Mouse (Mus musculus): ENCODE measurements around the gene Ffar4. TPM values are rescaled to one million over a fixed set of nuclear protein-coding genes. Genes with fewer than 3 reads are reported as not detected.

Ffar4 gene
- total RNA-seq (2015; ENCODE audit: low replicate concordance) (not detected in 2 replicates), total RNA-seq (2017; ENCODE audit: low replicate concordance) (not detected in 2 replicates)

DNA sequence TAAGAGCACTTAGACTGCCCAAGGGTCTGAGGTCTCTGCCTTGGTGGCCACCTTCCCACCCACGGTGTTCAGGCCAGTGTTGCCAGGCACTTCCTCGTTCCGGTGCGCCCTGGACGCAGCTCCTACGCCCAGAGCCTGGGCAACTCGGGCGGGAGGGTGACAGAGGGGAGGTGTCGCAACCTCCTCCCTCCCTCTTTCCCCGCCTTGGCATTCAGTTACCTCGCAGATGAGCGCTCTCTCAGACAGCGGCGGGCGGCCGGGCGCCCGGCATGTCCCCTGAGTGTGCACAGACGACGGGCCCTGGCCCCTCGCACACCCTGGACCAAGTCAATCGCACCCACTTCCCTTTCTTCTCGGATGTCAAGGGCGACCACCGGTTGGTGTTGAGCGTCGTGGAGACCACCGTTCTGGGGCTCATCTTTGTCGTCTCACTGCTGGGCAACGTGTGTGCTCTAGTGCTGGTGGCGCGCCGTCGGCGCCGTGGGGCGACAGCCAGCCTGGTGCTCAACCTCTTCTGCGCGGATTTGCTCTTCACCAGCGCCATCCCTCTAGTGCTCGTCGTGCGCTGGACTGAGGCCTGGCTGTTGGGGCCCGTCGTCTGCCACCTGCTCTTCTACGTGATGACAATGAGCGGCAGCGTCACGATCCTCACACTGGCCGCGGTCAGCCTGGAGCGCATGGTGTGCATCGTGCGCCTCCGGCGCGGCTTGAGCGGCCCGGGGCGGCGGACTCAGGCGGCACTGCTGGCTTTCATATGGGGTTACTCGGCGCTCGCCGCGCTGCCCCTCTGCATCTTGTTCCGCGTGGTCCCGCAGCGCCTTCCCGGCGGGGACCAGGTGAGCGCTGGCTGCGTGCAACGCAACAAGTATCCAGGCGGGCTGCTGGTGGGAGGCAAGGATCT, at the start of gene Ffar4:
TSS of gene Ffar4 (plus strand) at position 214 of the 901 bp plus-strand sequence.
- ATAC-seq (replicated peaks; ENCODE audit: low FRiP score, poor library complexity, severe bottlenecking): no peak

DNA sequence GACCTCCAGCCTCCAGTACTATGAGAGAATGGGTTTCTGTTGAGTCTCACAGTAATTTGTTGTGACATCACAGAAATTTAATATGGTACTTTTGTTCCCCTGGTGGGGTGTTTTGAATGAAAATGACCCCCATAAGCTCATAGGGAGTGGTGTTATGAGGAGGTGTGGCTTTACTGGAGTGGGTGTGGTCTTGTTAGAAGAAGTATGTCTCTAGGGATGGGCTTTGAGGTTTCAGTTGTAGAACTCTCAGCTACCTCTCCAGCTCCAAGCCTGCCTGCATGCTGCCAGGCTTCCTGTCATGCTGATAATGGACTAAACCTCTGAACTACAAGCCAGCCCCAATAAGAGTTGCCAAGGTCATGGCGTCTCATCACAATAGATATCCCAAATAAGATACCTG, 47.2 kb upstream of the Ffar4 start:
- ATAC-seq (replicated peaks; ENCODE audit: low FRiP score, poor library complexity, severe bottlenecking): no peak

DNA sequence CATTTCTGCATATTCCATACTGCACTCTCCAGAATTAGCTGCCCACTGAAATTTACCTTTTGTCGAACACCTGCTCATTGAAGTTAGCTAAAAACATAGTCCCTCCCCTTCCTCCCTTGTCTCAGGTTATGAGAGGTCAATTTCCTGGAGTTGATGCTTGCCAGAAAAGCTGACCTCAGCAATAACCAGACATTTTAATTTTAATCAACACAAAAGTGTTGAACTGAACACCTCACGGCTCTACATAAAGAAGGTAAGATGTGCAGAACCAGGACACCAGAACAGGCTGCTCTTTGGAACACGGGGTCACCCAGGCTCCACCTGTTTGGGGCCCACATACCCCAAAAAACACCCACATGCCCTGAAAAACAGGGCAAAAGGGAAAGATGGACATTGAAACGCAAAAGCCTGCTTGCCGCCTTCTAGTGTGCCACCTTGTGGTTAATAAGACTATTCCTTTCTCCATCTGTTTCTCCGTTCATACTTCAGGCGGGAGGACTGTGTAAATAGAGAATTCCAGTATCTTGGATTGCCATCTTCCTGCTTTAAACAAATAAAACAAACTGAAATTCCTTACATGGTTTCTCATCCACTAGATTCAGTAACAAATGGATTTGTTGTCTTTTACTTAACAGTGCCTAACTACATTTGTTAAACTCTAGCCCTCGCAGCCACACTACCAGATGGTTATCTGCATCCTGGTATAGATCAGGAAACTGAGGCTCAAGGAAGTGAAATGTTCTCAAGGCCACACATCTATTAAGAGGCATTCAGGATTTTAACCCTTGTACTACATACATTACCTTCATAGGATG, 43.4 kb upstream of the Ffar4 start:
- ATAC-seq (replicated peaks; ENCODE audit: low FRiP score, poor library complexity, severe bottlenecking): no peak

DNA sequence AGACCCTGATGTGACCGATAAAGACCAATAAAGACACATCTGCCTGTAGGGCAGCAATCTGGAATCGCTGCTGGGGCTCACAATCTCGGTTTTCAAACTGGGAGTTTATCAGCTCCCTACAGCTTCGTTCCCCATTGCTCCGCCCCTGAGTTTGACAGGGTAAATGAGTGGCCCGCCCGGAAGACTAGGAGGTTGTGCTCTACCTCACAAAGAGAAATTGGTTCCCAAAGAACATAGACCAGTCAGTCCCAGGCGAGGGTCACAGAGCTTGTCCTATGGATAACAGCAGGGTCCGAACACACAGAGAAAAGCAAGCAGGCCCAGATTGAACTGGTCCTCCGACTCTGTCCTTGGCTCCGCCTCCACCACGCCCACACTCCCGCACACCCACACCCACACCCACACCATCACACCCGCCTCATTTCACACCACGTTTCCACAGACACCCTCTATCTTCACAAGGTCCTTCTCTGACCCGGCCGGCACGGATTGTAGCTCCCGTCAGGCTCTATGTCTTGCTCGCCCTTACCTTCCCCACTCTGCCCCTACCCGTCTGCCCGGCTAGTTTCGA, 42.6 kb upstream of the Ffar4 start:
- no peak for ATAC-seq (replicated peaks; ENCODE audit: low FRiP score, poor library complexity, severe bottlenecking)

DNA sequence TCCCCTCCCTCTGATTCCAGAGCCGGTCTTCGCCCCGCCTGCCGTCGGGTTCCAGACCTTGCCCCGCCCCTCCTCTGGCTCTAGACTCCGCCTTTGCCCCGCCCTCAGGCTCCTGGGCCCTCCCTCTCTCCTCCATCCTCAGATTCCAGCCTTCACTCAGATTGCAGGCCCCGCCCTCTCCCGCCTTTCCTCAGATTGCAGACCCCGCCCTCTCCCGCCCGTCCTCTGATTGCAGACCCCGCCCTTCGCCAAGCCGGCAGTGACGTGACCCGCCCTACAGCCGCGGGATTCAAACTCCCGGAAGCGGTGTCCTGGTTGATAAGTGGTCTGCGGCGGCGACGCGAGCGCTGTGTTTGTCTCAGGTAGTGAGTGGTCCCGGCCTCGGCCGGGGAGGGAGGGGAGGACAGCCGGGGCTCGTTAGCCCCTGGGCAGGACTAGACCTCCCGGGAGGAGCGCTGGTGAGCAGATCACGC, 42.1 kb upstream of the Ffar4 start, which contains the start of gene Cep55:
TSS of gene Cep55 (plus strand) at position 292 of the 473 bp plus-strand sequence.
- peak; percentile 43; the same call in 1 of the 2 replicates for ATAC-seq (replicated peaks; ENCODE audit: low FRiP score, poor library complexity, severe bottlenecking)

DNA sequence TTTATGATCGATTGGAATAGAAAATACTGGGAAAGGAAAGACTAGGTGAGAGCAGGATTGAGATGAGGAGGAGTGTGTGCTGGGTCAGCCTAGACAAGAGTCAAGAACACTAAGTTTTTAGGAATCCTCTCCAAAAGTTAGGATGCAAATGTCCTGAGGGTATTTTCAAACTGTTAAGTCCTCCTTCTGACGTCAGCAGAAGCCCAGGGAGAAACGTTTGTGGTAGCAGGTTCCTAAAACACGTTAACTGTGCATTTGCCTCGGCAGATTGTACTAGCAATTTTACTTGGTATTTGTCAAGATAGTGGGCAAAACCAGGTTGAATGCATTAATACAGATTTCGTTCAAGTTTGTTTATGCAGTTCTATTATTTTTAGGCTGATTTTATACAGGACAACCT, 41.1 kb upstream of the Ffar4 start:
- no peak for ATAC-seq (replicated peaks; ENCODE audit: low FRiP score, poor library complexity, severe bottlenecking)

DNA sequence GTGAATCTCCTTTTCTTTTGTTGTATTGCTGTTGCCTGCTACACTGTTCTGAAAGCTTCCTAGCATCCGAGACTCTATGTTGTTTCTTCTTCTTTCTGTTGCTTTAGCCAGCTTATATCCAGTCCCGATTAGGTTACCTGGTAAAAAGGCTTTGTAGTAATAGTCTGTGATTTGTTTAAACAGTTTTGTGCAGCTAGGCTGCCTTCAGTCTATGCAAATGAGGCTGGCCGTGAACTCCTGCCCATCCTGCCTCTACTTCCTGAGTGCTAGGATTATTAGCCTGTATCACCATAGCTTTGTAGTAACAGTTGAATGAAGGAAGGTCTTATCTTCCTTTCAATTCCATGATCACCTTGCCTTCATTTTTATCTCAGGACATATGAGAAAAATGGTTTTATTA, 40.6 kb upstream of the Ffar4 start:
- no peak for ATAC-seq (replicated peaks; ENCODE audit: low FRiP score, poor library complexity, severe bottlenecking)

DNA sequence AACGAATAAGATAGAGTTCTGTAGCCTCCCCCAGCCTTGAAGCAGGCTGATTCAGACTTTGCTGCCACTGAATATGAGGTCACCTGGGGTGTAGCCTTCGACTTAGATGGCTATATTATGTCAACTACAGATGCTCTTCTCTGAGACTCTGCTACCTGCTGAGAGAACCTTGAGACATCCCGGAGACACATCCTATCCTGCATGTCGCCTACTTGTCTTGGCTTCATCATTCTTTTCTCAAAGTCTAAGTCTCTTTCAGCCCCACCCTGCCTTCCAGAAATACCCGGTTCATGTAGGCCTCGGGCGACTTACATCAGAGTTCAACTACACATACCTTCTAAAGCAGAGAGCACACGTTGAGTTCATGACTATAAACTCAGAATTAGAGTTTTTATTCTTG, 39.9 kb upstream of the Ffar4 start:
- no peak for ATAC-seq (replicated peaks; ENCODE audit: low FRiP score, poor library complexity, severe bottlenecking)

DNA sequence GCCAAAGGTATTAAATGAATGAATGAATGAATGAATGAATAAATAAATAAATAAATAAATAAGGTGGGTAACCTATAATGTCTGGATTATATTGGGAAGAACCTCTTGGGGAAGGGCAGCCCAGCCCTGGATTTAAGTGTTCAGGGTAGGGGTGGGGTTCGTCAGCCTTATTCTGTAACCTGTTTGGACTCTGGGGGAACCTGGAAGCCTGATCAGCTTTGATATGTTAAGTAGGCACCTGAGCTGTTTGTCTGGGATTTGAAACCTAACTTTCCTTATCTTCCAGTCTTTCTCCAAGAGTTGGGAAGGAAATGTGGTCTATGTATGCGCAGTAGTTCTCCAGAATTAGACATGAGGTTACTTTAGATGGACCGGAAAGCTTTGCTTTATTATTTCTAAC, 33.7 kb upstream of the Ffar4 start:
- ATAC-seq (replicated peaks; ENCODE audit: low FRiP score, poor library complexity, severe bottlenecking): no peak

DNA sequence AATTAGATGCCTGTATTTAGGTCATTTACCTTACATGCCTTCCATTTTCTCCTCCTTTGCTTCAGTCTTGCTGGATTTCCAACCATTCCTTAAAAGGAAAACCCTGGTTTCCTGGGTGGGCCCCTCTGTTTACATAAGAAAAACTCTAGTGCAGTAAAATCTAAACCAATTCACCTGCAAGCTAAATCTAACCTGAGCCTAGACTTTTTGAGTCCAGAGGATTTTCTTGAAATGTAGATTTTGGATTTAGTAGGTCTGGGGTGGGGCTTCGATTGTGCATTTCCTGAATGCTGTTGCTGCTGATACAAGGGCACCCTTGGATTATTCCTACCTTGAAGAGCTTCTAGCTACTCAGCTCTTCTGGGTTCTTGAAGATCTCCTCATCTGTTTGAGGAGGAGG, 32.8 kb upstream of the Ffar4 start:
- ATAC-seq (replicated peaks; ENCODE audit: low FRiP score, poor library complexity, severe bottlenecking): no peak

DNA sequence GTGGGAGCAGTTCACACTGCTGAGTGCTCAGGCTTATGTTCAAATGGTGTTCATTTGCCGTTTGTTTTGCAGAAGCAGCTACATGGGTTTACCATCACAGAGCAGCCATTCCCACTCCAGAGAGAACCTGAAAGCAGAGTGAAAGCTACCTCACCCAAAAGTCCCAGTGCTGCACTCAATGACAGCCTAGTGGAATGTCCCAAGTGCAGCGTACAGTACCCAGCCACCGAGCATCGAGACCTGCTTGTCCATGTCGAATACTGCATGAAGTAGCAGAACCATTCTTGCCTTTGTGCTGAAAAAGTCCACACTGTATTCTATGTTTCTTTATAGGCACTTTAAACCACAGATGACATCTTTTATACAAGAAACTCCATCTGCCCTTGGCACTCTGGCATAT, 23.6 kb upstream of the Ffar4 start:
- no peak for ATAC-seq (replicated peaks; ENCODE audit: low FRiP score, poor library complexity, severe bottlenecking)

DNA sequence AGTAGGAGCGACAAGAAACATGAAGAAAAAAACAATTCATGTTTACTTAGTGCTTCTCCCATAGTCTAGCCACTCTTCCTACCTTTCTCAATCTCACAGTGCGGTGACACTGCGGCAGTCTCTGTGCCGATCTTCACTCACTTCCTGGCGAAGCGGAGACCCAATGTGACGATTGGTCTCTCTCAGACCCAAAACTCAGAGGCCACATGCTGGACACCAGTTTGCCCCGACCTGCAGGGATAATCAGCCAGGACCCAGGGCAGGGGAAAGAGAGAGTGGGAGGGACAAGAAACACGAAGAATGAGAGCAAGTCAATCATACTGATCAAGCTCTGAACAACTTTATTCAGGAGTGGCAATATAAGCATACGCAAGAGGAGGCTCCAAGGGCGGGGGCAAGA, 21.8 kb upstream of the Ffar4 start:
- no peak for ATAC-seq (replicated peaks; ENCODE audit: low FRiP score, poor library complexity, severe bottlenecking)

DNA sequence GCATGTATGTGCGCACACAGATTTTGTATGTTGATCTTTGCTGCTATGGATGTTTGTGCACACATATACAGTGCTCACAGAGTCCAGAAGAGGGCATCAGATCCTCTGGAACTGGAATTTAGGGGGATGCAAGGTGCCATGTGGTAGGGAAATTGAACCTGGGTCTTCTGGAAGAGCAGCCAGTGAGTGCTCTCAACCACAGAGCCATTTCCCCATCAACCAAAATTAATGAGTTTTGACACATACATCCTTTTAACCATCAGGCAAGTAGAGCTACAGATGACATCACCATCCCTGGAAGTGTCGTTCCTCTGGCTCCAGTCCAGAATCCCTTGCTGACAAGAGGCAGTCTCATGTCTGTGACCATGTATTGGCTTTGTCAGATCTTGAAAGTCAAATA, 20.6 kb upstream of the Ffar4 start:
- ATAC-seq (replicated peaks; ENCODE audit: low FRiP score, poor library complexity, severe bottlenecking): no peak

DNA sequence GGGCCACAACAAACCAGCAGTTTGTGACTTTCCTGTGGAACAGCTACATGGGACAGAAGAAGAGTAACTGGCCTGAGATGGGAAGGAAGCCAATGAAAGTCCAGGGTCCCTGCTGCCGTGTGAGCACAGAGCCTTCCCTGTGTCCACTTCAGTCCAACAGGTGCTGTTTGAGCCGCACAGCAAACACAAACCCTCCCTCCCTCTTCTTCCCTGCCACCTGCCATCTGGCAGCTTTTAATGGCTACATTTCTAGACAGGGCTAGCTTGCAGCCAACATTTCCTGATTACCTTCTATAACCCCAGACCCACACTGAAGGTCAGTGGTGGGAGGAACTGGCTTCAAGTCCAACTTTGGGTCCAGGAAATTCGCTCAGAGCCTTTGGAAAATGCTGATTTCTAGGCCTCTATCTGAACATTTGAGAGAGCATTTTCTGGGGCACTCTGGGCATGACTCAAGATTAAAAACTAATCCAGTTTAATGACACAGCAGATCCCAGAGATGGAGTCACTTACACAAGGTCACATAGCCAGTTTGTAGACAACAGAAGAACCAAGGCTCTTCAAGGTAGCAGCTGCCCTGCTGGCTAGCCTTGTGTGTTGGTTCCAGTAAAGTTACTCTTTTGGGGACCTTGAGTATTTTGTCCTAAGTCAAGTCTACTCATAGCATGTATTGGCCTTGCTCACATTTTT, 18.9 kb upstream of the Ffar4 start:
- ATAC-seq (replicated peaks; ENCODE audit: low FRiP score, poor library complexity, severe bottlenecking): no peak

DNA sequence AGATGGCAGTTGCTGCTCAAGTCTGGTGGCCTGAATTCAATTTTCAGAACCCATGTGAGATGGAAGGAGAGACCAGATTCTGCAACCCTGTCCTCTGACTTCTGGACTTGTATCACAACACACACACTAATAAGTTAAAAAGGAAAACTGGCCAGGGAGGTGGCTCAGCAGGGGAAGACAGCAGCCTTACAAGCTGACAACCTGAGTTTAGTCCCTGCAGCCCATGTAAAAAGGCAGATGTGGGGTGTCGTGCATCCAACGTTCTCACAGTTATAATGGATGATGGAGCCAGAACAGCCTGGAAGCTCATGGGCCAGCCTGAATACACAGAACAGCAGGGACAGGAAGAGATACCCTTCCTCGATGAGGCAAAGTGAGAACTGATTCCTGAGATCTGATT, 15.5 kb upstream of the Ffar4 start:
- no peak for ATAC-seq (replicated peaks; ENCODE audit: low FRiP score, poor library complexity, severe bottlenecking)

DNA sequence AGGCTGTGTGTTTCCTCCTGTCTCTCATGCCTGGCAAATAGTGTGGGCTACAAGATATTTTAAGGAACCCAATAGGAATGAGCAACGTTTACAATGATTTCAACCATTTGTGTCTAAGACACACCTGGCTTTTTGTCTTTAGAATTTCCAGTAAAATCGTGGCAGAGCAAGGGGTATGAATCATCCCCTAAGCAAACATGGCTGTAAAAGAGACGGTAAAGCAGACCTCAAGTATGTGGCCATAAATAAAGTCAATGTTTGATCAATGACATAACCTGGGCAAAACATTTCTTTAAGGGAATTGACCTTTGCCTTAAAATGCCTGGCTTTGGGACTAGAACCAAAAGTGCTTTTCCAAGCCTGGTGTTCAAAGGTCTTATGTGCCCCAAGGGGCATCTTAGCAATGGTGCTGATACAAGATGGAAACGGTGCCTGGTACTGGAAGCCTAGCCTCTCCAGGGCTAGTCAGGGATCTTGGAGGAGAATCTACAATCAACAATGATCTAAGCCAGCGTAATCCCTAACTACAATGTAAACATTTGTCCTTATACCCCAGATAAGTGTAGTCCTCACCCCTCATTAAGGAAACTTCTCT, 13.8 kb upstream of the Ffar4 start:
- ATAC-seq (replicated peaks; ENCODE audit: low FRiP score, poor library complexity, severe bottlenecking): no peak

DNA sequence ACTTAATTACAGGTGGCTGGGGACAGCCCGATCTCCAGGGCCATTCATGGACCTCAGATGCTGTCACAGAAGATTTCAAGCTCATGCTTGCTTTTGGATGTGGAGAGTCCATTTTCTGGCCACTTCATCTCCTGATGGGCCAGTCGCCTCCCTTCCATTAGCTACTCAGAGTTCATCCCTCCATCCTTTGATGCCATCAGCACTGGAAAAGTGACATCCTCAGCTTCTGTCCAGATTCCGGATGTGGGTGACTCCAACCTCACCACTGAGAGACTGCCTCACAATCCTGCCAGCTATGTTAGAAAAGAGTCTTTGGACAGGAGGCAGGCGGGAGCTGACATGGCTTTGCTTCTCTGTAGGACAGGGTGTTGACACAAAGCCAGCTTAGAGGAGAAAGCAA, 11.0 kb upstream of the Ffar4 start:
- ATAC-seq (replicated peaks; ENCODE audit: low FRiP score, poor library complexity, severe bottlenecking): no peak

DNA sequence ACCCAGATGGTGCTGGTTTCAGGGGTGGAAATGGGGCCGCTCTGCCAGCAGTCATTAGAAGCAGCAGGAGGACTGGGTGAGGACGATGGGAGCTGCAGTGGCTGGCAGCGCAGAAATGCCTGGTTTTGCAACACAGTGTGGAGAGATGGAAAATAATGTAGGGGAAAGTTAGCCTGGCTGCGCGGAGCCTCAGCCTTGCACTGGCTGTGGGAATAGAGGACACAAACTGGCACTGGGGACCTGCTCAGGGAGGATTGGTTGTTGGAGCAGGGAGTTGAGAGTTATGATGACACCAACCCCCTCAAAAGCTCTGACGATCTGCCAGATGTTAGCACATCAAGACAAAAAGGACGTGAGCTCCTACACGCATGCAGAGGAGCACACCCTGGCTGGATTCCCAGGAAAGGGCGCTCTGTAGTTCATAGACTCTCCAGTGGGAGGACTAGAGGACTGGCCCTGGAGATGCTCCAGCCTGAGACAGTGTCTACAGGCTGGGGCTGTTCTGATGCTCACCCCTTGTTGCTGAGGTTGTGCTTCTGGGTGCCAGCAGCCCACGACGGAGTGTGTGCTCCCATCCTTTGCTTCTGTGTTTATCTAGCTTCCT, 9.8 kb upstream of the Ffar4 start:
- no peak for ATAC-seq (replicated peaks; ENCODE audit: low FRiP score, poor library complexity, severe bottlenecking)

DNA sequence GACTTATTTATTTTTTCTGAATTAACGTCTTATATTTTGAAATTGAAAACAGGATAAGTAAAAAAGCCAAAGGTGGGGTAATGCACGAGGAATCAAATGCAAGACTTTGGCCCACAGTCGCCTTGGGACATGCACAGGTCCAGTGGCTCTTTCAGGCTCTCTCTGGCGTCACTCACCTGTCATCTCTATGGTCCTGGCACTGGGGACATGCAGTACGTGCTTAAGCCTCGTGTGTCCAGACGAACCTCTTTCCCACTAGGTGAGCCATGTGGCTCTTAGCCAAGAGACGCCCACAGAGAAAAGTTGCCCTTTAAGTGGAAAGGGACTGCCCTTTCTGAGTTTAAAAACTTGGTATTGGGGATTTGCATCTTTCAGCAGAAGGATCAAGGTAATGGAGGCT, 7.5 kb upstream of the Ffar4 start:
- no peak for ATAC-seq (replicated peaks; ENCODE audit: low FRiP score, poor library complexity, severe bottlenecking)
